Mouse (Mus musculus) central nervous system, embryonic 11.5 days (tissue): ENCODE data around the gene Slc9a3. TPM values are rescaled to one million over a fixed set of nuclear protein-coding genes. Genes with fewer than 3 reads are reported as not detected.

Source experiments
- polyA plus RNA-seq: library from polyadenylated mRNA; depleted of rRNA; stranded (reverse); fragments of >200 nt; gene quantifications from 2 replicates; pipeline ENCODE4 v1.2.3, GENCODE M21; 2012; rRNA removed

Gene Slc9a3
- not detected in 2 replicates for polyA plus RNA-seq

DNA sequence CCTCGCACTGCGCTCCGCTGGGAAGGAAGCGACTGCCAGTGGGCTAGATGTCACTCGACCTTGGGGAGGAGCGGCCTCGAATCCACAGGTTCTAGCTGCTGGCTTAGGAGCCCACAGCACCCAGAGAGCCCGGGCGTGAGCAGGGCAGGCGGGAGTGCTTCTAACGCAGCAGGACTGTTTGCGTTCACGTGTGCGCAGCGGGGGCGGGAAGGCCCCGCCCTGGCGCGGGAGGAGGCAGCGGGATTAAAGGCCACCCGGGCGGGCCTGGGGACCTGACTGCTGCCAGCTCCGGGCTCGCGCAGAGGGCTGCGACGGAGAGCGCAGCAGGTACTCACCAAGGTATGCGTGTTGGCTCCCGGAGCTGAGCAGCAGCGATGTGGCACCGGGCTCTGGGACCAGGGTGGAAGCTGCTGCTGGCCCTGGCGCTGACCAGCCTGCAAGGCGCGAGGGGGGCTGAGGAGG is at the start of gene Slc9a3:
Slc9a3 (plus strand) TSS at position 317 of the 462 bp plus-strand sequence.

DNA sequence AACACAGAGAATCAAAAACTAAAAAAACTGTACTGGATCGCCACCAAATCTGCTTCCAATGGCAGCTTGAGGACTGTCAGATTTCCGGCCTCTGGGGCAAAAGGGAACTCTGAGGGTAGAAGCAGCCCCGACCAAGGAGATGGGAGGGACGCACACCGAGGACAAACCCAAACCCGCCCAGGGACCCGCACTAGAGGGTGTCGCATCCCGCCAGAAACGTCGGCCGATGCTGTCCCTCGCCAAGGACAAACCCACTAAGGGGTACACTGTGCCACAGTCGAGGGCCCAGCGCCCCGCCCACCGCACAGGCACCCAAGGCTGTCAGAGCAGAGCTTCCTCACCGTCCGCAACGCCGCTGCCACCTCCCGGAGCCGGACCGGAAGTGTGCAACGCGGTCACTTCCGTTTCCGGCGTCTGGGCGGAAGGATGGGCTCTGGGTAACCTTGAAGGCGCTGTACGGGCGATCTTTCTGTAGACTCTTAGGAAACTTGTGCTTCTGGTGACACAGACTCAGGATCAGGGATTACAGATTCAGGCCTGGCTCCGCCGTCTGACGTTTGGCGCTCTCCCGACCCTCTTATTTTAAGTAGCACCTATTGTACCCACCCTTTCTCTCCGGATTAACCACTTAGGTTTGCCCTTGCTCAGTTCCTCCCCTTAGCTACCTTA is 87.2 kb downstream of the Slc9a3 start, which contains the start of gene Exoc3:
Exoc3 (minus strand) TSS at position 416 of the 669 bp plus-strand sequence.

Other genes starting within 250 kb of the Slc9a3 start
- gene Trip13, start 183.7 kb upstream of the Slc9a3 start, polyA plus RNA-seq = 36.2 and 37.9 TPM in 2 replicates
- gene Brd9, start 183.6 kb upstream of the Slc9a3 start, polyA plus RNA-seq = 102 and 241 TPM in 2 replicates
- 0.04 TPM in 1 of 2 replicates, not detected in the other for gene Zdhhc11, start 157.6 kb upstream of the Slc9a3 start, polyA plus RNA-seq
- gene Tppp, start 112.0 kb upstream of the Slc9a3 start, polyA plus RNA-seq = 1.8 and 2.9 TPM in 2 replicates
- gene Cep72, start 59.2 kb upstream of the Slc9a3 start, polyA plus RNA-seq = 16.9 and 22.0 TPM in 2 replicates
- gene Exoc3, start 87.3 kb downstream of the Slc9a3 start, polyA plus RNA-seq = 50.8 and 83.6 TPM in 2 replicates
- gene Ahrr, start 170.9 kb downstream of the Slc9a3 start, polyA plus RNA-seq = 1.4 and 2.2 TPM in 2 replicates
- gene Pdcd6, start 196.1 kb downstream of the Slc9a3 start, polyA plus RNA-seq = 78.0 and 119 TPM in 2 replicates
- 142 and 157 TPM in 2 replicates for gene Sdha, start 228.8 kb downstream of the Slc9a3 start, polyA plus RNA-seq
- gene Ccdc127, start 228.9 kb downstream of the Slc9a3 start, polyA plus RNA-seq = 28.5 and 48.1 TPM in 2 replicates
- 0.06 and 0.30 TPM in 2 replicates for gene Lrrc14b, start 242.5 kb downstream of the Slc9a3 start, polyA plus RNA-seq